Mouse (Mus musculus): Measurements from ENCODE around the gene I830077J02Rik.

GRCm38 (mm10) chr3:105891141-105891540 lies 41.3 kb downstream of the I830077J02Rik start:
- TF ChIP-seq GATA1 (IDR thresholded peaks at IDR 0.05; ENCODE audit: low read length) (no peak), TAL1 (IDR thresholded peaks at IDR 0.05; ENCODE audit: low read length) (no peak)

All from erythroblast, embryonic 14.5 days (primary cell).